Mouse (Mus musculus) thymus, postnatal 25 days (tissue): Measurements from ENCODE around the gene Trpt1.

ENCODE experiments used
- DNase-seq: peaks from one replicate; pipeline ENCODE4 v3.0.0; 2022

Gene Trpt1

DNA sequence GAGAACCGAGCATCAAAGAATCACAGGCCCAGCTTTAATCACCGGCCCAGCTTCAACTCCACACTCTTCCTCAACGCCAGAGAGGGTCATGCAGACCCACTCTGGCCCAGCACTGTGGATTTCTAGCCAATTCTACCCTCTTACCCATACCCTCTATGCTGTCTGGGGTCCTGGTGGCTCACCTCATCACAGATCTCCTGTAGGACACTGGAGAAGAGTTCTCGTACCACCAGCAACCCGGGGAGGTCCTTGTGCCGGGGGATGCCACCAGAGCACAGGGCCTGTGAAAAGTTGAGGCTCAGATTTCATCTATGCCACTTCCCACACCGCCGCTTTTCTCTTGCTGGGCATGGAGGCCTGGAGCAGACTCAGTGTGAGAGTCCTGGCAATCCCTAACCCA lies 1.4 kb upstream of the Trpt1 start:
- no peak for DNase-seq

GRCm38 (mm10) chr19:6995255-6995991 lies 508 bp upstream of the Trpt1 start:
- no peak for DNase-seq

DNA sequence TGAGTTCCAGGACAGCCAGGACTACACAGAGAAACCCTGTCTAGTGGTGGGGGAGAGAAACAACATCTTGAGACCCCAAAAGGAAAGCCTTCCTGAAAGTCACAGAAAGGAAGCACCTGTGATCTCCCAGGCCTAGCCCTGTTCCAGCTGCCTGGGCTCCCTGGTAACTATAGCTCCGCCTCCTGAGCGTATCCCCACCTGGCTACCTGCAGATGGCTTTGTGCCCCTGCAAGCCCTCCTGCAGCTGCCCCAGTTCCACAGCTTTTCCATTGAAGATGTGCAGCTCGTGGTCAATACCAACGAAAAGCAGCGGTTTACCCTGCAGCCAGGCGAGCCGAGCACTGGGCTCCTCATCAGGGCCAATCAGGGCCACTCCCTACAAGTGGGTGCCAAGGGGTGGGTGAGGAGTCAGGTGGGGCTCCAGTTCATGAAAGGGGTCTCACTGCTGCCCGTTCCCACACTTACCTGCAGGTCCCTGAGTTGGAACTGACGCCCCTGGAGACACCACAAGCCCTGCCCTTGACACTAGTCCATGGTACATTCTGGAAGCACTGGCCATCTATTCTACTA lies 1.9 kb downstream of the Trpt1 start:
- no peak for DNase-seq

- no peak for DNase-seq
Observed at GRCm38 (mm10) chr19:6999360-7000063, 3.6 kb downstream of the Trpt1 start.

DNA sequence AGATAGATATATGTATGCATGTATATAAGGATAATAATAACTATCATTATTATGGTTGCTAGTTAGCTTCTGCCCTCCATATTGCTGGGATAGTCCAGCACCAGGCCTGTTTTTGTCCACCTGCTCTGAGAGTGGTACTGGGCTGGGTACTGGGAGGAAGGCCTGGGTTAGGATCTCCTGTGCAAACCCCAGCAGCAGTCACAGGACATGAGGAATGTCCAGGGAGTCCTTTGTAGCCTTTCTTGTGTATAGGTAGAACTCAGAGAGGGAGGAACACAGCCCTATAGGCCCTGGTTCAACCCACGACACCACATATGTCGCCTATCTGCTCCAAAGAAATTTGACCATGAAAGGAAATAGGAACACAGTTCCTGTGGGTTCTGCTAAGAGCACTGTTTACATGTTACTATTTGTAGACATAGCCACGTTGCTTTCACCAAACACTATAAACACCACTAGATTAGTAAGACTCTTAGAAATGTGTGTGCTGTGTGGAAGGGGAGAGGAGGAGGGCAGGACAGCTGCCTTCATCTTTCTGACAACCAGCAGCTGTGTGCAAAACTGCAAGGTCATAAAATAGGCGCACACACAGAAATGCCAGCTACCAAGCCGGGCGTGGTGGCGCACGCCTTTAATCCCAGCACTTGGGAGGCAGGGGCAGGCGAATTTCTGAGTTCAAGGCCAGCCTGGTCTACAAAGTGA lies 11.1 kb downstream of the Trpt1 start:
- DNase-seq = no peak

GRCm38 (mm10) chr19:7012426-7012825 lies 16.5 kb downstream of the Trpt1 start:
- DNase-seq = no peak

- no peak for DNase-seq
Observed at GRCm38 (mm10) chr19:7013984-7014383, 18.1 kb downstream of the Trpt1 start.

DNA sequence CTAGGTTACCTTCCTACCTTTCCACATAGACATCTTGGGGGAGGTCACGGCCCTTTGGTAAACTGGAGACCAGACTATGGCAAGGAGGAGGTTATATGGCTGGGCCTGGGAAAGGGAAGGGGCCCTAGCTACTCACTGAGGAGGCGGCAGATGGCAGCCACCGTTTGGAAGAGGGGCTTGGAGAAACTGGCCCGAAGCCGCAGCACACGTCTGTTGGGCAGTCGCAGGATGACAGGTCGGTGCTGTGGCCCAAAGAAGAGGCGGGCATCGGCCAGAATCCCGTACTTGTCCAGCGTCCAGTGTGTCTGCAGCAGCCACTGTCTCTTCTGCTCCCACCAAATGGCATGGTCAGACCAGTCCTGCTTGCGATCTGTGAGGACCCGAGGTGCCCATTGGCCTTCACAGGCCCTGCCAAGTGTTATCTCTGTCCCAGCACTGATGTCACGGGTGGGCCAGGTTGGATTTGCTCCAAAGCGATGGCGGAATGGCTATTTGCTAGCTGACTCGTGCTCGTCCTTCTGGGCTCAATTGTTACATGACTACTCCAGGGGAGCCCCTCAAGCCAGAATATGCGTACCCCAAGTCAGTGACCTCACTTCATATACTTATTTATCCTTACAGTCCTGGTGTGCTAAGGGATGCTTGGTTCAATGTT lies 18.7 kb downstream of the Trpt1 start:
- DNase-seq = no peak

DNA sequence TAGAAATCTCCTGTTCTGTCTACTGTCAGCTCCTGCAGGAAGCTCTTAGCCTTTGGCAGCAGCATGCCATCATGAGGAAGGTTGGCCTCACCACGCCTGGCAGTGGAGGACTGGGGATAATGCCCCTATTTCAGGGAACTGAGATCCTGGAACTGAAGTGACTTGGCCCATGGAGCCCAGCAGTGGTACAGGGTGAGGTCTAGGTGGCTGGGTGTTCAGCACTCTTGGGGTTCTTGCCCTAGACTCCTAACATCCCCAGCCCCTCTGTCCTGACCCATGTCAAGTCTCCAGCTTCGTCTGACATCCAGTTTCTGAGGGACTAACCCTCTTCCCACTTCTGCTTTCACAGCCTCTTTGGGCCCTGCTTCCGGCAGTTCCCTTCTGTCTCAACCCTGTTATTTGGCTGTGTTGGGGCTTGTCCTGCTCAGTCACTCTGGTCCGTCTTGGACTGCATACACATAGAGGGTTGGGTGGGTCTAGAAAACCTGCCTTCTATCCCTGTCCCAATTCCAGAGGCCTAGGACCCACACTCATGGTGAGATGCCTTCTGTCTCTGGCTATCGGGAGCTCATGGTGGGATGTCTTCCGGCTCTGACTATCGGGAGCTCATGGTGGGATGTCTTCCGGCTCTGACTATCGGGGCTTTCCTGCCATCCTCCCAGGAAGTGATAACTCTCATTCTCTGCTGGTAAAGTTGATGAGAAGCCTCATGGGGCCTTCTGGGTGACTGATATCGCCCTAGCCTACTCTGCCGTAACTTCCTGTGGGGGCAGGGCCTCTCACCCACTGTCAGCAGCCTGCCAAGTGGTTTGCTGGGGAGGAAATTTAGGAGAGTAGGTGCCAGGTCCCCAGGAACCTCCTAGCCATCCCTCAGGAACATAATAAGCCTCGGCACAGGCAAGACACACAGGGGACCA lies 21.9 kb downstream of the Trpt1 start:
- DNase-seq = peak; percentile 66

DNA sequence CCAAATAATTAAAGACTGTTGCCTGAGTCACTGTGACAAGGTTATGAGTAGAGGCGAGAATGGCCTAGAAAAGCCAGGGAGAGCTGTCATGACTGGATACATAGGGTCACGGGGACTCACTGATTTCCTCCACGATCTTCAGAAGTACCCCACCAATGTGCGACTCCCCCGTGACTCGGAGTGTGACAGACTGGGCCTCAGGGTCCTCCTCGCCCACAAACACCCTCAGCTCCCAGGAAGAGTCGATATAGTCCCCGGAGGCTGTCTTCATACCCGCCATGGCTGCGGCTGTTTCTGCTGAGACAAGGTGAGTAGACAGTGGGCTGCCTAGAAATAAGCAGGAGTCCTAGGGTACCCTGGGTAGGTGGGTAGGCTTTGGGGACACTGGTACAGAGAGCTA lies 22.6 kb downstream of the Trpt1 start:
- DNase-seq = peak; percentile 46

- peak; percentile 87 for DNase-seq
Observed at GRCm38 (mm10) chr19:7019191-7019590, 23.3 kb downstream of the Trpt1 start, which contains the start of gene Fermt3. Gene Fermt3, minus strand, starts transcription at chr19:7019469.

DNA sequence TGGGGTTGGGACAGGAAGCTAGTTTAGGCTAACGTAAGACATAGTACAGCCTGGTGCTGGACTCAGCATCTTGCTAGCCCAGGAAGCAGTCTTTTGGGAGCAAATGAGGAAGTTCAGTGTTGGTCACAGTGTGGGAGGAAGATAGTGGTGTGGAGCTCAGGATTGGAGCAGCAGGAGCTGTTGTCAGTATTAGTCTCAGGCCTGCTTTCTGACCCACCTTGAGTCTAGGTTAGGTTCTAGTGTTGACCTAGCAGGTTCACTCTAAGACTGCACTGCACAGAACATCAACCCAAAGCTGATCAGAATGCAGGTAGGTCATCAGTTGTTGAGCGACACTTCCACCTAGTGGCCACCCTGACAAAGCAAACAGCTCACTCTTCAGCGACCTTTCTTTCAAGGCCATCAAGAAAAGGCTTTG lies 24.3 kb downstream of the Trpt1 start:
- DNase-seq = peak; percentile 81

- DNase-seq = no peak
Observed at GRCm38 (mm10) chr19:7029531-7029930, 33.6 kb downstream of the Trpt1 start.

DNA sequence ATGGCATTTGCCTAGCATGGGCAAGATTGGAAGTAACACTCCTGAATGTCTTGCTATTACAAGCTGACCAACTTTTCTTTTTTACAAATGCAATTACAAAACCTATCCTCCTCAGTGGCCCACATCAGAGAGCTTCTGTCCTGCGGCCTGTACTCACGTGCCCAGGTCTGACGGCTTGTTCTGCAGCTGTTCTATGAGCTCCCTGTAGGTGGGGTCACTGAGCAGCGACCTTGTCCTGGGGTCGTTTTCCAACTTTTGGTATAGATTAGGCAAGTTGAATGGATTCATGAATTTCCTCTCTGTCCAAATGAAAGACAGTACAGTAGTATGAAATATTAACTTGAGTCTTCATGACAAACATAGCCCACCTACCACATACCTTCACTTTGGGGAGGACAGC lies 38.1 kb downstream of the Trpt1 start:
- DNase-seq = no peak

DNA sequence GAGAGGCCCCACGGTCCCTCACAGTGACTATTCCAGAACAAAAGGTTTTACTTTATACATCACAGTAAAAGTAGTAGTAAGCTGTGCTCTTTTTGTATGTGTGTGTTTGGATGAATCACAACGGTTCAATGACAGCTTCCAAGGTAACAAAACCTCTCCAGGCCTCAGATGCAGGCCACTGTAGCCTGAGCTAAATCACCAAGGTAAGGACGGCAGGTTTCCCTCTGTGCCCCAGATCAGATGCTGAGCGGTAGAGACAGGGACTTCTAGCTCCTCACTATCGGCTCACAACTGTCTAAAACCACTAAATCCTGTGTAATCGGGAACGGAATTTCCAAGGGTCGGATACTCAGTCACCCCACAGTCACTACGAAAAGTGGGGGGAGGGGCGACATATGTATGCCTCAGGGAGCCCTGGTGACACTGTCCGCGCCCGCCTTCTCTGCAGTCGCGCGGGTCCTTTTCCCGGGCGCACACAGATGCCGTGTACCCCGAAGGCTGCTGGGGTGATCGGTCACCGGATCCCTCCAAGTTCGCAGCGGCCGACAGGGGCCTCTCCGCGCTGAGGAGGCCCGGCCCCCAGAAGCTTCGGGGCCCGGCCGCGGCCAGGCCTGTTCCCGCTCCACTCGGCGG lies 43.3 kb downstream of the Trpt1 start:
- DNase-seq = peak; percentile 64

- DNase-seq = peak; percentile 99
Observed at GRCm38 (mm10) chr19:7039841-7040636, 44.1 kb downstream of the Trpt1 start, which contains the start of gene Stip1. Gene Stip1, minus strand, starts transcription at chr19:7039967.

DNA sequence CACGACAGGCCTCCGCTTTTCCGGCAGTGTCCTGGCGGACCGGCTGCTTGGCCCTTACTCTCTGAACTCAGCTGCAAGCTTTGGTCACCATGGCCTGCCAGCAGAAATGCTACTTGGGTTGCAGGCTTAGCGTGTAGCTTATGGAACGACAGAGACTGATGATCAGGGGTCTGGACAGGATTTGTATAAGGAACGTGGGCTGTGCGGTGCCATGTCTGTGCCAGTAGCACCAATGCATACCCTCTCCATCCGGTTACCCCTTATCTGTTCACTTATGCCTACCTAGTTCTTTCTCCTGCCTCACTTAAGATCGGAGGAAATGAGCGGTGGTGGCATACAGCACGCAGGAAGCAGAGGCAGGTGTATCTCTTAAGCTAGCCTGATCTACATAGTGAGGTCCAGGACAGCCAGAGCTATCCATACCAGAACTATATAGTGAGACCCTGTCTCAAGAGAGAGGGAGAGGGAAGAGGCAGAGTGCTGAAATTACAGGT lies 44.8 kb downstream of the Trpt1 start:
- DNase-seq = no peak

DNA sequence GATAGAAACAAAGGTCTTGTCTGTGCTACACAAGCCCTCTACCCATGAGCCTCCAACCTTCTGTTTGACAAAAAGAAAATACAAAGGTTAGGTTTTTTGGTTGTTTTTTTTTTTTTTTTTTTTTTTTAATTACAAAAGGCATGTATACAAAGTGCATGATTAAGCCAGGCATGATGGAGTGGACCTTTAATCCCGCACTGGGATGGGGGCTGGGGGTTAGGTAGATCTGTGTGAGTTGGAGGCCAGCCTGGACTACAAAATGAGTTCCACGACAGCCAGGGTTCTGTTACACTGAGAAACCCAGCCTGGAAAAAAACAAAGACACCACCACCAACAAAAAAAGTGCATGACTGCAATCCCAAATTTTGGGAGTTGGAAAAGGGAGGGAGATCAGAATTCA lies 45.2 kb downstream of the Trpt1 start:
- DNase-seq = no peak

GRCm38 (mm10) chr19:7044279-7044678 lies 48.3 kb downstream of the Trpt1 start:
- no peak for DNase-seq

DNA sequence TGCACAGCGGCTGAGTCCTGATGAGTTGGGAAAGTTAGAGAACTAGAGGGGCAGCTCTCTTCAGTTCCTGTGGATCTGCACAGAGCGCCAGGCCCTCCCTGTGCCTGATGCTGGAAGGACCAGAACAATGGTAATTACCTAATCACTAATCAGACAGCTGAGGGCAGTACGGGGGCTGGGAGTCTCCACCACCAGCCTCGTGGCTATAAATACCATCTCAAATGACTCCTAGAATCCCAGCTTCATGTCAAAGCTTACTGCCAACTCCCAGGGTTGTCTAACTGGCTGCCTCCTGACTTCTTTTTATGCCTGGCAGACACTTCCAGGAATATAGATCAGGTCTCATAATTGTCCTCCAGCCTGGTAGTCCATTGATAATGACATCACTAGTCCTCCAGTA lies 48.8 kb downstream of the Trpt1 start:
- no peak for DNase-seq
